Mouse (Mus musculus): ENCODE data around the gene Eif3m.
"Not testable (repeated sequence)": the region's sequence is repeated elsewhere in the genome, so short reads cannot be mapped to it uniquely, and the experiment has no call there.

Gene Eif3m

DNA sequence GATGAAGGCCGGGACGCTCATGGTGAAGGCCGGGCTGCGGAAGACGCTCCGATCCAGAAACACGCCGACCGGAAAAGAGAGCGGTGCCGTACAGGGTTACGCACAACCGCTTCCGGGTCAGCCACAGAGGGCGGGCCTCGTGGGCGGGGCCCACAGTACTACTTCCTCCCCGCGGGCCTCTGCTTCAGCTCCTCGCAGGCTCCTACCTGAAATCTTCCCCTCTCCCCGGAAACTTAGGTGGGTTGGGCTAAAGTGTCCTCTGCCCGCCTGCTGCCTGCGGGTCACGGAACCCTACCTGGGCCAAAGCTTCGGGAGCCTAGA lies at the start of gene Eif3m:
Gene Eif3m (minus strand): TSS at position 114 of the 321 bp plus-strand sequence.
- DNase-seq (ENCODE audit: extremely low spot score, low read depth, low spot score), result peak; percentile 46

DNA sequence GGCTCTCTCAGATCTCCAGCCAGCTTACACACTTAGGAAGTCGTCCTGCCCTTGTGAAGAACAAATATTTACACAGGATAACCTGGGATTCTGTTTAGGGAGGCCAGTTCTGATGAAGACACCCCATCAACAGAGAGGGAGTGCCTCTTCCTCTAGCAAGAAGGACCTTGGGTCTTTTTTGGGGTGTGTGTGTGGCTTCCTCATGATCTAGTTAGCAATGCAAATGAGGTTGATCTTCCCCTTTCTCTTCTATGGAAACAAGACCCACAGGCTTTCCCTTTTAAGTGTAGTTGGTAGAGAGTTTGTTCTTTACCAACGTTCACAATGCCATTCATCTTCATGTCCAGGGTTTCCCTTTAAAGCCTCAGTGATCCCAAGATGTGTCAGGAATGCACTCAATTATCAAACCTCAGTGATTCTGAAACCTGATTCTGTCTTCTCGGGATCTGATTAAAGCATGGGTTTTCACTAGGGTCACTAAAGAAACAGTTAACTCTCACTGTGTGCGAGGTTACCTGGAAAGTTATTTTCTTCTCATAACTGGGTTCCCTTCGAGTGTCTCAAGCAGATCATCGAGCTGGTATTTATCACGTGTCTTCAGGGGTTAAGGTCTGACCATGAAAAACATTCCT lies 46.0 kb upstream of the Eif3m start:
- DNase-seq (ENCODE audit: extremely low spot score, low read depth, low spot score), result no peak

DNA sequence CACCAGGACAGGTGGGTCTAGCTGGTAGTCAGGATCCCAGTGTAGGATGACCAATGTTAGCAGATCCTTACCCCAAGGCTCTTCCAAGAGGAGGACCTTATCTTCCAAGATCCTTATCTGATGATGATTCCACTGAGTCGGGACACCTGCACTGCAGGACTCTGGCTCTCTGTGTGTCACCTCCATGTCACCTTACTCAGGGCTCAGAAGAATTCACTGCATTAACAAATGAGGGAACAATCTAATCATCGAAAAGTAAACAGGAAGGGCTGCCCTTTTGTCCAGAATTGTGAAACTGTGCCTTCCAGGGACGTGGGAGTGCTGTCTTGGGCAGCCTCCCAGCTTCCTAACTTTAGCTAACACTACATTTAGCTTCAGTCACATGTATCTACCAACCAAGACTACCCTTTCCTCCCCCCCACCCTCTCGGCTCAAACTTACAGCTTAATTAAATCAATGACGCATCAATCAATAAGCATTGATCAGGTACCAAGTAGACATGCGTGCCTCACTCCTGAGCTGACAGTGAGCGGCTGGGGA lies 41.8 kb upstream of the Eif3m start:
- no peak for DNase-seq (ENCODE audit: extremely low spot score, low read depth, low spot score)

DNA sequence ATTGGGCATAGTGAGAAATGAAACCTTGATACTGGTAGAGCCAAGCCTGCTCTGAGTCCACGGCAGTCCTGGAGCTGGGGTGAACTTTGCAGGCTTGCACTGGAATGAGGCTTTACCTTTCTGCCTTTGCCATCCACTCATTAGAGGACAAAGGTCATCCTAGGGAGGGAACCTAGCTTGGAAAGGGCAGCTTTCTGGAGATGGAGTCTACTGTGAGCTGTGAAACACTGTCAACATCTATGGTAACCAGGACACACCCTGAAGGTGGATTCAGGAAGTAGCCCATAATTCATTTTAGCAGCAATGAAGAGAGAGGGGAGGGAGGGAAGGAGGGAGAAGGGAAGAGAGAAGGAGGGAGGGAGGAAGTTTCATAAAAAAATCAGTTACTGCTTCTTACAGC lies 38.6 kb upstream of the Eif3m start:
- DNase-seq (ENCODE audit: extremely low spot score, low read depth, low spot score), result no peak

DNA sequence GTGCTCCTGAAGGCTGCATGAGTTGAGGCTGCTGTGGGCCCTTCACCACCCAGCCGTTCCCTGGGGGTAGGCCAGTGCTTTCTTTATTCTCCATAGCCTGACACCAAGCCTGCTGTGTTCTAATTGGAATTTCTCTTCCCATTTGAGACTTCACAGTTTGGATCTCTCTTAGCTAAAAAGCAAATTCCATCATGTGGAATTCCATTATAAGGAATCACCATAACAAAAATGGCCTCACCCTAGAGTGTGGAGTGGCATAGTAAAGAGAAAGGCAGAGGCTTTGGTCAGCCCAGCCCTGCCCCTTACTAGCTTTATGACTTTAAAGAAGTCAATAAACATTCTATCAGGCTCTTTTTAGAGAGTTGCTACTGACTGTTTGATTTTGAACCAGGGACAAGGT lies 31.4 kb upstream of the Eif3m start:
- no peak for DNase-seq (ENCODE audit: extremely low spot score, low read depth, low spot score)

DNA sequence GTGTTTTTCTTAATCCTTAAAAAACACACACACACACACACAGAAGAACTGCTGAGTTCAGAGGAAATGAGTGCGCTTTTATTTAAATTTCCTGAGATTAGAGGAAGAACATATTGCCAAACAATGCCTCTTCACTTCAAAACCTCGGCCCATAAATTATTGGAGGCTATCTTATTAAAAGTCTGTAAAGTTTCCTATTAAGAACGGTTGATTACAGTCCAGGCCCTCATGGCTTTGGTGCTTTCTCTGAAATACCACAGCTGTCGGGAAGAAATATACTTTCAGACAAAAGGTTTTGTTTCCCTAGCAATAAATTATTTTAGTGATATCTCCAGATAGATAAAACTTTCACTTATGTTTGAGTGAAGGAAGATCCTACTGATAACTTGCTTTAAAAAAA lies 26.3 kb upstream of the Eif3m start:
- no peak for DNase-seq (ENCODE audit: extremely low spot score, low read depth, low spot score)

DNA sequence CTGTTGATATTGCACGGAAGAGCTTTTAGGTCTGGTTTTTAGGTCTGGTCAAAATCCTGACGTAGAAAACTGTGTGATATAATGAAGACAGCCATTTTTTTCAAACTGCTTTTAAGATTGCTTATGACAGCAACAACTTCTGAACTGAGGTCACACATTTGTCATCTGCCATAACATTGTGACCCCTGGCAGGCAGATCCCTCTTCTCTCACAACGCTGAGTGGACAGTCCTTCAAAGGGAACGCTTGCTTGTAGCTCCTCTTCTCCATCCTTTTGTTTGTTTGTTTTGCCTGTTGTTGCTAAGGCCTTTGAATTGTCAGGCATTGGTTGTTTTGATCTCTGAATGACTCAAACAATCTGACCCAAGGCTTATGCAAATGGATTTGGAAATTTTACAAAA lies 24.0 kb upstream of the Eif3m start:
- no peak for DNase-seq (ENCODE audit: extremely low spot score, low read depth, low spot score)

DNA sequence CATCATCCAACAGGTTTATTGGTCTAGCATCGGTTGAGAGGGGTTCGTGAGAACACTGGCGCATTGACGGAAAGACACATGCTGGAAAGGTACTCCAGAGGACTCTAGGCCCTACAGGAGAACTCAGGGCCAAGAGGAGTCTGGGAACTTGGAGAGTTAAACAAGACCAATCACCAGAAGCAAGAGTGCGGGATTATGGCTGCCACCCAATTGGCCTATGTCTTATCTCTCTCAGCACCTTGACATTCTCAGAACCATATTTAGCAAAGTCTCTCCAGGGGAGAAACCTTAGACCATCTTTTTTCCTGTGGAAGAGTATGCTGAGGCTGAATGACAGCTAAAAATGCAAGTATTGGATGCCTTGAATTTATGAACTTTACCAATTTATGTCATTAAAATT lies 22.0 kb upstream of the Eif3m start:
- DNase-seq (ENCODE audit: extremely low spot score, low read depth, low spot score), result no peak

DNA sequence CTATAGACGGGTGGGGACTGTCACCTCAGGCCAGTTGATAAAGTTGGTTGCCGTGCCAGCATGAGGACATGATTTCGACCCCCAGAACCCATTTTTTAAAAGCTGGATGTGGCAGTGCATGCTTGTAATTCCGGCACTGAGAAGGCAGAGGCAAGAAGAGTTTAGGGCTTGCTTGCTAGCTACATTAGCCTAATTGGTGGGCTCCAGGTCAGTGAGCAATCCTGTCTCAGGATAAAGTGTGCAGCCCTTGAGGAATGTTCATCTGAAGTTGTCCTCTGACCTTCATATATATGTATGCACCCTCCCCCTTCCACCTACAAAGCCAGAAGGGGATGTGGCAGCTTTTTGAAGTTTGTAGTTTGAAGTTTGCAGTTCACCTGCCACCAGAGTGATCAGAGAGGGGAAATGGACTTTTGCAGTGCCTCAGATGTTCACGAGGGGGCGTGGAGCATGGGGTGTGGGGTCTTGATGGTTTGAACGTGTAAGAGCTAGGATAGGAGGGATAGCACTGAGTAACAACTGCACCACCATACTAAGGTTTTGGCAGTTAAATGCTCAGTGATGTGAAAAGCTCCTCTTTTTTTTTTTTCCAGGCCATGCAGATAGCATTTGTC lies 21.2 kb upstream of the Eif3m start:
- DNase-seq (ENCODE audit: extremely low spot score, low read depth, low spot score), result no peak

DNA sequence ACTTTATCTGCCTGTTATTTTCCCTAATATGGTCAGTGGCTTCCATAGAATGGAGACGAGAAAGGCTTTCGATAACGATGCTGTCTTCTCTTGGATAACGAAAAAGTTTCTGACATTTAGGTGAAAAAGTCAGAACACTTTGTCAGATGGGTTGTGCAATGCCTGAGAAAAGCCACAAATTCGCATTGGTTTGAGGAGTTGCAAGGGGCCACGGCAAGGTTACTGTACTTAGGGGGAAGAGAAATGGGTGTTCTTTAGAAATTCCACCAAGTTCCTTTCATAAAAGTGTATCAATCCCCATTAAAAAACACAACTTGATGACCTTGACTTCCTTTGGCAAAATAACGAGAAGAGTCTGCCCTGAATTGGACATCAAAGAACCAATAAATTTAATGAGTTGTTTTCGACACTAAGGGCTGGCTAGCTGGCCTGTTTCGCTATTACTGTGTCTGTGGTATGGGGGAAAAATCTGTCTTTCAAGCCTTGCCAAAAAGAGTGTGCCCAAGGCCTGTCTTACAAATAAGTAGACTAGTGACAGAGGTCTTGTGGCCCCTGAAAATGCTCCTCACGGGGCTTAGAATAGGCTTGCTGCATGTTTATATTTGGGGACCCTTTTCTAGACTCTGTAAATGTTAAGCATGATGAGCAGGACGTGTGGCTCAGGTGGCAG lies 19.7 kb upstream of the Eif3m start:
- DNase-seq (ENCODE audit: extremely low spot score, low read depth, low spot score), result no peak

DNA sequence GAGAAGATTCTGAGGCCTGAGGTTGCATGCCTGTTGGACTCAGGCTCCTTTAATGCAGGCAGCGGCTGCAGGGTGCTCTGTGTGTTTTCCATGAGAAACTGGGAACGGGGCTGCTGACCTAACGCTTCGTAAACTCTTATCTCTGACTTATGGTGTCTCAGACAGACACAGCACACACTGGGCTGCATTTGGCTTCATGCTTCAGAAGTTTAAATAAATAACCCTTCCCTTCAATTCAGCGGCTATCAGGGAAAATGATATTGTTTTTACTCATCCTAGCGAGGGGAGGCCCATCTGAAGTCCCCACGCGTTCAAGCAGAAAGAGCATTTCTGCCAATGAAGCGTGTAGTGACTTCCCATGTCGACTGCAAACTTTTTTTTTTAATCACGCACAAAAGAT lies 19.1 kb upstream of the Eif3m start:
- no peak for DNase-seq (ENCODE audit: extremely low spot score, low read depth, low spot score)

DNA sequence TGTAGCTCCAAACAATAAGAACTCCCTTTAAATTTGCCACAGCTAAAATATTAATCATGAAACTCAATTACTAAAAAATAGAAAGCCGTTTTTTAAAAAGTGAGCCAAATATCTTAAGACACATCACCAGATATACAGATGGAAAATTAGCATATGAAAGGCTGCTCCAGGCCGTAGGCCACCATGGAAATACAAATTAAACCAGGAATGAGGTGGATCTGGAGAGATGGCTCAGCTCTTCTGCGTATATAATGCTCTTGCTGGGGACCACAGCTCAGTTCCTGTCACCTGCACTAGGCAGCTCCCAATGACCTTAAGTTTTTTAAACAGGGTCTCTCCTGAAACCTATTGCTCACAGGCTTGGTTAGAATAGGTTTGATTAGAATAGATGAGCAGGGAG lies 17.2 kb upstream of the Eif3m start:
- no peak for DNase-seq (ENCODE audit: extremely low spot score, low read depth, low spot score)

DNA sequence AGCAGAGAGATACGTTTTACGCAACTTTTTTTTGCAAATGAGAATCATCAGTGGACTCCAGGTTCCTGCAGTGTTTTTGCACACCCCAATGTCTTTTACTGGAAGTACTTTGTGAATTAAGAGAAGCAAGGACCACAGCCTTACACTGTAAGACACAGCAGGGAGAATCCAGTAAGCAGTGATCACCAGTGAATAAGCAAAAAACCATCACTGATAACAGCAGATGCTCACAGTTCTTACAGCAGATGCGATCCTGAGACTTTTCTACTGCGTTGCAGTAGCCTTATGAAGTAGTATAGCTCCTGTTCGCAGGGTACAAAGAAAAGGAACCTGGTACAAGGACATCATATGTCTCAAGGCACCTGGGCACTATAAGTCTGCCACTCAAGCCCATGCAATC lies 13.6 kb upstream of the Eif3m start:
- DNase-seq (ENCODE audit: extremely low spot score, low read depth, low spot score), result no peak

DNA sequence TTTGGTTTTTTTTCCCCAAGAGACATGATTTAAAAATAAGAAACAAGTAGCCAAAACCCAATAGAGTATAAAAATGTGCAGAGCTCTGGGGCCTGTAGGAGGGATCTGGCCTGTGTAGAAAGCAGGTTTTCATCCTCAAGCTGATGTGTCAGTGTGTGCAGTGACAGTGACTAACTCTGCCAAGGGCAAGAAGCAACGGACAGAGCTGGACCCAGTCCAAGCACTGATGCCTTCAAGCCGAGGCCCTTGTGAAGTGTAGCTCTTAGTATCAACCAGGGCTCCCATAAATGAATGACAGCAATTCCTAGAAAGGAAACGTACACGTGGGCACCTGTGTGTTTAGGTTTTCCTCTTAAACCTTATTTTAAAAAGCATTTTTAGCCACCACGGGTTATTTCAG lies 11.9 kb upstream of the Eif3m start:
- DNase-seq (ENCODE audit: extremely low spot score, low read depth, low spot score), result no peak

DNA sequence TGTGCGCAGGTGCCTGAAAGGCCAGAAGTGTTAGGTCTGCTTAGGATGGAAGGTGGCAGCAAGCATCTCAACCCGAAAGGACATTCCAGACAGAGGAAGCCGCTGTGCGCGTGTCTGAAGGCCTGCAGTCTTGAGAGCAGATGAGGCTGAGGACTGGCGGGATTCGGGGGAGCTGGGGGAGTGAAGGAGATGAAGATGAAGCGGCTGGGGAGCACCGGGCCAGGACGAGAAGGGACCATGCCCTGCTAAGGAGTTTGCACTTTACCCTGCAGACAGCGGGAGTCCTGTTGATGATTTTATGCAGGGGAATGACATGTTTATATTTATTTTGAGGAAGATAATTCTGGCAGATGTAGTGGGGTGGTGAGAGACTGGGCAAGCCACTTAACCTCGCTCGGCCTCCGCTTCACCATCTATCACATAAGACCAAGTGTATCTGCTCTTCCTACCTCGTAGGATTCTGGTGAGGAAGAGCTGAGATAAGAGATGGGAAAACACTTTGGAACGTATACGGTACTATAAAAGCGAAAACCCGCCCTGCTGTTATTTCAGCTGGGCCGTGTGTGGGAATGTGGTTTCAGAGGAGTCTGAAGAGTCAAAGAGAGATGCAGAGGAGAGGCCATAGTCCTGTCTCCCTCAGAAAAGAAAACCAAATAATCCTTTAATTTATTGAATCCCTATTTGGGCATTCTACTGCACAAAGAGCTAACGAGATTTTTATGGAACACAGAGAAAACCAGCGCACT lies 10.2 kb upstream of the Eif3m start:
- no peak for DNase-seq (ENCODE audit: extremely low spot score, low read depth, low spot score)

DNA sequence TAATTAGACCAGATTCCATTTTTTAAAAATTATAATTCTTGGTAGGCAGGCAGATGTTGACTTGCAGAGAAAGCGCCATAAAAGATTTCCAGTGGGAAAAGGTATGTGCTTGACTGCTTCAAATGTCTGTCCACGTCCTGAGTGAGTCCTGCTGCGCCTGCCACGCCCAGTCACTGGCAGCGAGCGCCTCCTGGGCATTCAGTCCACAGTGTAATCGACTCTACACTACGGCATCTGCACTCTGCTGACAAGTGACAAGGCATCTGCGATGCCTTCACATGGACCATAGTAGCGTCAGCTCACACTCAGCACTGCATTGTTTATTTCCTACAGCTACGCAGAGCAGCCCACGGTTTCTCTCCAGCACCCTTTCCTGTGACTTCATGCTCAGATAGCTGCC lies 8.7 kb upstream of the Eif3m start:
- not testable (repeated sequence) for DNase-seq (ENCODE audit: extremely low spot score, low read depth, low spot score)

DNA sequence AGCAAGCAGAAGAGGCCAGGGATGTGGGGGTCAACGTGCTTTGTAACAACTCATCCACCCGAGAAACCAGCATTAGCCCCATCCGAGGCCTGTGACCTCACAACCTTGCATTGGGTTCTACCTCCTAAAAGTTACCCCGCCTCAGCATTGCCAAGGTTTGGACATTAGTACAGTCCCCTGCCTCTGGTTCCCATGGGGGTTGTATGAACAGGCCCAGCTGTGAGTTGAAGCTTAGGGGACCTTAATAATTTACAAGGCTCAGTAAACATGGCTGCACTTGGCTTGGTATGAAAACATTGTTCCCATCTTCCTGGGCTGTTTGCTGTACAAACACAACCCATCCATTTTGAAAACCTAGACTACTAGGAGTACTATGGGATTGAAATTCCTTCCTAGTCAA lies 6.9 kb upstream of the Eif3m start:
- DNase-seq (ENCODE audit: extremely low spot score, low read depth, low spot score), result no peak

DNA sequence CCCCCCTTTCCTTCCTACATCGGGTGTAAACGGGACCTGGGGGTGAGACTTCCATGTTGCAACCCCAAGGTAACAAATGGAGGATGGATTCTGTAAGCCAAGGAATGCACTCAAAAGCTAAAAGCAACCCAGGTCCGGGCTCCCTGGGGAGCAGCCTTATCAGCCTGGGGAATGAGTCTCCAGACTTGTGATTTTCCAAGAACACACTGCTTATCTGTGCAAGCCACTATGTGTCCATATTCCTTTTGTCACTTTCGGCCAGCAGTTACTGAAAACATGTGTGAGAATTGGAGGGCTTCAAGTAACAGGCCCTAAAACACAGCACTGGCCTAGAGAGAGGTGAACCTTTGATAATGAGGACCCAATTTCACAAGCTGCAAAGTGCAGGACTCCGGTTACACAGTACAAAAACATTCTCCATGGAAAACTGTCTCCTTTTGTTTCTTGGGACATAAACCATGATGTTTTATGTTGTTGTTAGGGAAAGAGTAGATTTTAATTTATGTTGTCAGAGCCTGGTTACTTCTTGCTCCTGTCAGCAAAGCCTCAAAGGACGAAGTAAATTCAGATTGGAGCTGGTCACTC lies 6.2 kb upstream of the Eif3m start:
- DNase-seq (ENCODE audit: extremely low spot score, low read depth, low spot score), result peak; percentile 79

DNA sequence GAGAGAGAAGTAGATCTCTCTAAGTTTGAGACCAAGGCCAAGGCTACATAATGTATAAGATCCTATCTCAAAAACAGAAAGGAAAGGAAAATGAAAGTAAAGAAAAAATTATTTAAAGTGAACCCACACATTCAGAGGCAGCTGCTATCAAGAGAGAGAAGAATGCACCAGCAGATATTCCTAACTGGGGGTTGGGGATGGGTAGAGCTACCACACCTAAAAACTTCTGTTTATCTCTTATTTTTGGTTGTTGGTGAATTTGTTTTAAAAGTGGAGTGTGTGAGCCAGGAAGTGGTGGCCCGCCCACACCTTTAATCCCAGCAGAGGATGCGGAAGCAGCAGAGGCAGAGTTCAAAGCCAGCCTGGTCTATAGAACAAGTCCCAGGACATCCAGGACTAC lies 5.0 kb upstream of the Eif3m start:
- no peak for DNase-seq (ENCODE audit: extremely low spot score, low read depth, low spot score)

DNA sequence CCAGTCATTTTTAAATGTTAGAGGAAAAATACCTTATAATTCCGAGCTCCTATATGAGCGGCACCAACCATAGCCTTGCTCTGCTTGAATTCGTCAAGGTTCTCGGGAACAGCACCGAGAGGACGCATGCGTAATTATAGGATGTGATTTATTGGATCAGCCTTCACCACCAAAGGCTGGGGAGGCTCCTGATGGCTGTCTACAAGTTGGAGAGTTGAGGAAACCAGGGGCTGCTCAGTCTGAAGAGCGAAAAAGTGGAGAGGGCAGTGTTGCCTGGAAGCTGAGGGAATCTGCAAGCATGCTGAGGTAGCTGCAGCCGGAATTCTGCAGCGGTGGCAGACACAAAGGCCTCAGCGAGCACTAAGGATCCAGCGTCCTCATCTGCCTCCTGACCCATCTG lies 4.4 kb upstream of the Eif3m start:
- DNase-seq (ENCODE audit: extremely low spot score, low read depth, low spot score), result no peak

DNA sequence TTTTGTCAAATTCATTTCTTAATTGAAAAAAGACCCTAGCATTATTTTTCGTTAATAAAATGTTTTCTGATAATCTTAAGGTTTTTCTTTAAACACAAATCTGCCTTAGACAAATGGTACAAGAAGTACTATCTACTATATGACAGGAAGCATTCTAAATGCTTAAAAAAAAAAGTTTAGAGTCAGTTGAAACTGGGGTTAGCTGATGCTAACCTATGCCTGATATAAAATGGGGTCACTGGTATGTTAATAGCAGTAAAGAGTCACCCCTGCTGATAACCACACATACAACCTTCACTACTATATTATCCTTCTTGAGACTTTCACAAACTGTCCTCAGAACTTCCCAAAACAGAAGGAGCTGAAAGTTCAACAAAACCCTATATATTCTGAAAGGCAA lies 2.6 kb upstream of the Eif3m start:
- DNase-seq (ENCODE audit: extremely low spot score, low read depth, low spot score), result no peak

DNA sequence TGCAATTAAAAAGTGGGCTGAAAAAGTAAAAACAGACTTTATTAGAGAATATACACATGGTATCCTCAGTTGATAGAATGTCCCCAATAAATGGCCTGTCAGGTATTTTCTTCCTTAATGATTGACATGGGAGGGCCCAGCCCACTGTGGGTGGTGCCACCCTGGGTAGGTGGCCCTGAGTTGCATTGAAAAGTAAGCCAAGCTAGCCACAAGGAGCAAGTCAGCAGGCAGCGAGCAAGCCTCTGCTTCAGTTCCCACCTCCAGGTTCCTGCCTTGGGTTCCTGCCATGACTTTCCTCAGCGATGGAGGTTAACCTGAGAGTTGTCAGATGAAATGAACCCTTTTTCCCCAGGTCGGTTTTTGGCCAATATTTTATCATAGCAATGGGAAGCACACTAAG lies 922 bp upstream of the Eif3m start:
- no peak for DNase-seq (ENCODE audit: extremely low spot score, low read depth, low spot score)

All from hindlimb bud, embryonic 11.5 days (tissue).